Mouse (Mus musculus) hindbrain, postnatal 0 days (tissue): ENCODE results near the gene Rapgef2. TPM values are rescaled to one million over a fixed set of nuclear protein-coding genes. Genes with fewer than 3 reads are reported as not detected.

Experiments
- ATAC-seq: fragments of 200-750 bp; cut with Nextera tagmentation; 2 replicates; pipeline ENCODE4 v1.8.0; 2017; ENCODE audit warnings: mild to moderate bottlenecking, moderate TSS enrichment, moderate library complexity
- DNase-seq: peaks from one replicate; pipeline ENCODE4 v3.0.0-alpha.2; 2015; ENCODE audit warnings: low spot score
- H3K27ac ChIP-seq: fragments of 300-500 bp; sonication (generic); 2 replicates; pipeline ENCODE4 v1.5.1; 2014; ENCODE audit warnings: mild to moderate bottlenecking
- H3K27me3 ChIP-seq: fragments of 300-500 bp; sonication (generic); 2 replicates; pipeline ENCODE4 v1.6.1; 2014; ENCODE audit warnings: low read length, mixed read lengths; ENCODE audit not compliant: insufficient read depth
- H3K36me3 ChIP-seq: fragments of 300-500 bp; sonication (generic); 2 replicates; pipeline ENCODE4 v1.6.1; 2014; ENCODE audit warnings: low read length, mixed read lengths; ENCODE audit not compliant: insufficient read depth
- H3K4me1 ChIP-seq: fragments of 300-500 bp; sonication (generic); 2 replicates; pipeline ENCODE4 v1.6.1; 2014; ENCODE audit warnings: antibody characterized with exemption, low read length, mixed read lengths; ENCODE audit not compliant: insufficient read depth
- H3K4me2 ChIP-seq: fragments of 300-500 bp; sonication (generic); 2 replicates; pipeline ENCODE4 v1.6.1; 2014; ENCODE audit warnings: low read depth, mild to moderate bottlenecking, low read length, moderate library complexity, mixed read lengths
- H3K4me3 ChIP-seq: fragments of 300-500 bp; sonication (generic); 2 replicates; pipeline ENCODE4 v1.5.1; 2014; ENCODE audit warnings: low read length
- H3K9ac ChIP-seq: fragments of 300-500 bp; sonication (generic); replicated peaks from 2 replicates; pipeline ENCODE4 v1.6.1; 2014; ENCODE audit warnings: mild to moderate bottlenecking, low read length, moderate library complexity, mixed read lengths
- H3K9me3 ChIP-seq: fragments of 300-500 bp; sonication (generic); 2 replicates; pipeline ENCODE4 v1.6.1; 2016; ENCODE audit warnings: low read length, mixed read lengths
- CTCF ChIP-seq: IDR thresholded peaks from 2 replicates; pipeline ENCODE4 v1.5.1; 2016; ENCODE audit warnings: antibody characterized with exemption, control low read depth, low read depth
- WGBS: fragments of 180-500 bp; shearing (Covaris S2); extraction: QIAGEN DNeasy Blood & Tissue Kit; methylation state at CpG from one replicate; pipeline ENCODE4 v1.1.7; 2014; 5-methylcytosine and 5-hydroxymethylcytosine counted together
- polyA plus RNA-seq: library from polyadenylated mRNA; unstranded; fragments of >200 nt; fragmentation: Nextera tagmentation; extraction: Ambion mirVana; gene quantifications from 2 replicates; pipeline ENCODE4 v1.2.1, GENCODE M21; 2015
- total RNA-seq: library from RNA; depleted of rRNA; stranded (reverse); fragments of >200 nt; gene quantifications from 2 replicates; pipeline ENCODE4 v1.2.3, GENCODE M21; 2014

The Rapgef2 gene
- total and polyA plus RNA-seq, 2 experiments from 2014 or later: 8.8 to 49.8 TPM

DNA sequence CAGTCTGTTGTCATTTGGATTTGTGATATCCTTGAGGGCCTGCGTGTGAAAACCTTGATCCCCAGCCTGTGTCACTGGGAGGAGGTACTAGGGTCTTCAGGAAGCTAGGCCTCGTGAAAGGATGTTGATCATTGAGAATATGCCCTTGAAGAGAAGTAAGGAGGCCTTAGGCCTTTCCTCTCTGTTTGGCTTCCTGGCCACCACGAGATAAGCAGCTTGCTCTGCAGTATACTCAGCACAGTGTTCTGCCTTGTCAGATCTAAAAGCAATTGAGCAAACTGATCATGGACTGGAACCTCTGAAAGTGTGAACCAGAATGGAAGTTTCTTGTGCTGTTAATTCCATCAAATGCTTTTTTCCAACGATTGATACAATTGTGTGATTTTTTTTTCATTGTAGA lies 255.5 kb downstream of the Rapgef2 start:
- ATAC-seq (no peak), DNase-seq (no peak)
- Histone ChIP-seq H3K4me2 (no peak overlapping the region), H3K9ac (no peak overlapping the region), H3K27me3 (no peaks in the 10 kb centered on the region), H3K9me3 (no peaks in the 10 kb centered on the region), H3K36me3 (no peaks in the 10 kb centered on the region), H3K4me3 (no peak overlapping the region), H3K27ac (no peak overlapping the region), H3K4me1 (no peaks in the 10 kb centered on the region)
- WGBS: 83% methylated on average over 4 of the region's 4 CpGs
- TF ChIP-seq CTCF: no peak

GRCm38 (mm10) chr3:79028153-79028878 lies 258.0 kb downstream of the Rapgef2 start:
- TF ChIP-seq CTCF: no peak

GRCm38 (mm10) chr3:79025983-79026382 lies 260.3 kb downstream of the Rapgef2 start:
- Histone ChIP-seq H3K4me2 (no peak overlapping the region), H3K36me3 (no peaks in the 10 kb centered on the region), H3K27me3 (no peaks in the 10 kb centered on the region), H3K27ac (no peak overlapping the region), H3K4me3 (no peak overlapping the region), H3K9ac (no peak overlapping the region), H3K4me1 (peaks cover 3% of the 10 kb centered on the region; the same call in 1 of the 2 replicates), H3K9me3 (no peaks in the 10 kb centered on the region)
- ATAC-seq (no peak), DNase-seq (no peak)
- 92% methylated on average over 3 of the region's 3 CpGs for WGBS
- TF ChIP-seq CTCF: no peak

More at GRCm38 (mm10) chr3:79028153-79028878, 258.0 kb downstream of the Rapgef2 start:
- WGBS: 85% methylated on average over 14 of the region's 14 CpGs
- Histone ChIP-seq H3K4me1 (peaks cover 3% of the 10 kb centered on the region; the same call in 1 of the 2 replicates), H3K4me2 (no peak overlapping the region), H3K27ac (no peak overlapping the region), H3K4me3 (no peak overlapping the region), H3K9me3 (no peaks in the 10 kb centered on the region), H3K27me3 (no peaks in the 10 kb centered on the region), H3K36me3 (no peaks in the 10 kb centered on the region), H3K9ac (no peak overlapping the region)
- ATAC-seq: no peak
- no peak for DNase-seq

- DNase-seq (peak; percentile 34), ATAC-seq (peak; percentile 42; the same call in 1 of the 2 replicates)
Measured at GRCm38 (mm10) chr3:79023735-79024328, 262.5 kb downstream of the Rapgef2 start.

DNA sequence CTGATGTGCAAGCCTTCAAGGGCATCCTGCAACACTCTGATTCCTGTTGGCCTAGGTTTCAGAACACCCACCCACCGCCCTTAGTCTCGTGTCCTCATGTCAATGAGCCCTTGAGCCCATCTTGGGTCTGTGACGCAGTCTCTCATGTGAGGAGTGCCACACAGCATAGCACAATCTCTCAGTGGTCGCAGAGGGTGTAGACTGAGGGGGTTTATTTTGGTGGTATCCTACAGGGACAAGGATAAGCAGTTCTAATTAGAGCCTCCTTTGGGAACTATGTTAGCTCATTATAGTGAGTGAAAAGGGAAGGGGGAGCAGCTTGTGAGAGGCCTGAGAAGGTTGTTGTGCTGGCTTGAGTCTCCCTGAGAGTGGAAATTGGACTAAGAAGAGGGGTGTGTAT lies 263.6 kb downstream of the Rapgef2 start:
- Histone ChIP-seq H3K4me3 (no peak overlapping the region), H3K4me2 (no peak overlapping the region), H3K27ac (no peak overlapping the region), H3K9ac (no peak overlapping the region), H3K36me3 (no peaks in the 10 kb centered on the region), H3K9me3 (no peaks in the 10 kb centered on the region), H3K4me1 (peaks cover 3% of the 10 kb centered on the region; the same call in 1 of the 2 replicates), H3K27me3 (no peaks in the 10 kb centered on the region)
- DNase-seq (no peak), ATAC-seq (peak; percentile 47; the same call in 1 of the 2 replicates)
- TF ChIP-seq CTCF: no peak
- WGBS: 78% methylated on average over 4 of the region's 4 CpGs

More at GRCm38 (mm10) chr3:79023735-79024328, 262.5 kb downstream of the Rapgef2 start:
- H3K27ac ChIP-seq: peak overlapping the region; percentile 43
- H3K4me1 ChIP-seq: peaks cover 3% of the 10 kb centered on the region; the same call in 1 of the 2 replicates
- no peaks in the 10 kb centered on the region for H3K36me3 ChIP-seq
- no peaks in the 10 kb centered on the region for H3K27me3 ChIP-seq
- TF ChIP-seq CTCF: no peak
- 0 out of 2 replicates have a peak overlapping the region, but pooled peaks have one; percentile 21 for H3K9ac ChIP-seq
- no peak overlapping the region for H3K4me2 ChIP-seq
- H3K9me3 ChIP-seq: no peaks in the 10 kb centered on the region
- no peak overlapping the region for H3K4me3 ChIP-seq
- WGBS: 60% methylated on average over 6 of the region's 6 CpGs

DNA sequence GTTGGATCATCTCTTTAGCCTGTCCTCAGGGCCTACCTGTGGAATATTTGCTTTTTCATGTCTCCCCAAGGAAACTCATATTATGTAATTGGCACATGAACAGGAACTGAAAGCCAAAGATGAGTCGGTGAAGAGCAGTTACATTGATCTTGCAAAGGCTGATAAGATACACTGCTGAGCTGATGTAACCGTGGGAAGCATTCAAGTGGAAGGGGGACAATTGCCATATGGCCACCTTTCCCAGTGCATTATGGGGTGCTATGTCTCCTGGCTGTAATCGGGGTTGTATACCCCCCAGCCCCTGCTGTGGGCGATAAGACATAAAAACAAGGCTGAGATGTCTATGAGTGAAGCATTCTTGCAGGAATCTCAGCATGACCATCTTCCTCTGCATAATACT lies 268.9 kb downstream of the Rapgef2 start:
- ATAC-seq: no peak
- 74% methylated on average over 4 of the region's 4 CpGs for WGBS
- no peak overlapping the region for H3K4me3 ChIP-seq

More for the DNA sequence above, 268.9 kb downstream of the Rapgef2 start:
- H3K9me3 ChIP-seq: no peaks in the 10 kb centered on the region
- H3K9ac ChIP-seq: no peak overlapping the region
- no peaks in the 10 kb centered on the region for H3K36me3 ChIP-seq
- no peaks in the 10 kb centered on the region for H3K4me1 ChIP-seq
- no peak overlapping the region for H3K27ac ChIP-seq
- TF ChIP-seq CTCF: no peak
- H3K27me3 ChIP-seq: no peaks in the 10 kb centered on the region
- DNase-seq: no peak
- H3K4me2 ChIP-seq: no peak overlapping the region
